Mouse (Mus musculus): ENCODE measurements around the gene Psmd5. TPM values are rescaled to one million over a fixed set of nuclear protein-coding genes. Genes with fewer than 3 reads are reported as not detected.
"Not testable (repeated sequence)": the region's sequence is repeated elsewhere in the genome, so short reads cannot be mapped to it uniquely, and the experiment has no call there.

Psmd5 gene
- polyA plus RNA-seq, 1 experiment from 2014 or later: 95.6 TPM

DNA sequence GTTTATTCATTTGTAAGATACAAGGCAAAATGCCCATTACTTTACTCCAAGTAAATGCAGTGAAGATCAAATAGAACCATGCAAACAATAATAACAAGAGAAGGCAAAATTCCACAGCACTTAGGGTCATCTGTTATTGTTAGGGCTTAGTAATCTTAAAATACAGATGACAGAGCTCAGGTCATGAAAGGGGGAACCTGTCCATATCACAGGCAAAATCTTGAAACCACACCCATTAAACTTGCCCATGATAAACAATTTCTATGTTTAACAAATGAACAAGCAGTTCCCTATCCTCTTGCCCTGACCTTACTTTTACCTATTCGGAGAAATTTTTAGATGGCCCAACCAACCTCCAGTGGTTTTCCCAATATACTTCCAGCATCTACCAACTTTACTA, 65.2 kb downstream of the Psmd5 start:
- H3K4me1 ChIP-seq (replicated peaks): peaks cover 6% of the 10 kb centered on the region
- no peak for ATAC-seq (ENCODE audit: low FRiP score)
- no peak overlapping the region for H3K9ac ChIP-seq
- peaks cover 51% of the 10 kb centered on the region for H3K36me3 ChIP-seq
- H3K4me2 ChIP-seq: no peak overlapping the region
- H3K4me3 ChIP-seq: no peak overlapping the region
- no peaks in the 10 kb centered on the region for H3K9me3 ChIP-seq
- H3K27ac ChIP-seq: no peak overlapping the region
- no peaks in the 10 kb centered on the region for H3K27me3 ChIP-seq
- whole genome bisulfite sequencing: 92% methylated on average over 1 of the region's 1 CpGs

DNA sequence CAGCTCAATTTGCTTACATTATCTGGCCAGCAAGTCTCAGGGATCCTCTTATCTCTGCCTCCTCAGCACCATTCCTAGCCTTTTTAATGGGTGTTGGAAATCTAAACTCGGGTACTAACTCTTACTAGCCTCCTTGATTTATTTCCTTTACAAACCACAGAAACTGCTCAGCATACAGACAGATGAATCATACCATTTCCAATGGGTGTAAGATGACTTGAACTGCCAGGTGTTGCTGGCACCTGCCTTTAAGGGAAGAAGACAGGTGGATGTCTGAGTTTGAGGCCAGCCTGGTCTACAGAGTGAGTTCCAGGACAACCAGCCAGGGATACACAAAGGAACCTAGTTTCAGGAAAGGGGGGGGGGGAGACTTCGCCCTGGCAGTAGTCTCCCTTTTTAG, 66.7 kb downstream of the Psmd5 start:
- peaks cover 39% of the 10 kb centered on the region for H3K36me3 ChIP-seq
- no peaks in the 10 kb centered on the region for H3K27me3 ChIP-seq
- H3K9ac ChIP-seq: no peak overlapping the region
- no peak for ATAC-seq (ENCODE audit: low FRiP score)
- WGBS: 81% methylated on average over 2 of the region's 2 CpGs
- H3K9me3 ChIP-seq: no peaks in the 10 kb centered on the region
- H3K4me1 ChIP-seq (replicated peaks): peaks cover 19% of the 10 kb centered on the region
- no peak overlapping the region for H3K4me3 ChIP-seq
- no peak overlapping the region for H3K27ac ChIP-seq
- no peak overlapping the region for H3K4me2 ChIP-seq

DNA sequence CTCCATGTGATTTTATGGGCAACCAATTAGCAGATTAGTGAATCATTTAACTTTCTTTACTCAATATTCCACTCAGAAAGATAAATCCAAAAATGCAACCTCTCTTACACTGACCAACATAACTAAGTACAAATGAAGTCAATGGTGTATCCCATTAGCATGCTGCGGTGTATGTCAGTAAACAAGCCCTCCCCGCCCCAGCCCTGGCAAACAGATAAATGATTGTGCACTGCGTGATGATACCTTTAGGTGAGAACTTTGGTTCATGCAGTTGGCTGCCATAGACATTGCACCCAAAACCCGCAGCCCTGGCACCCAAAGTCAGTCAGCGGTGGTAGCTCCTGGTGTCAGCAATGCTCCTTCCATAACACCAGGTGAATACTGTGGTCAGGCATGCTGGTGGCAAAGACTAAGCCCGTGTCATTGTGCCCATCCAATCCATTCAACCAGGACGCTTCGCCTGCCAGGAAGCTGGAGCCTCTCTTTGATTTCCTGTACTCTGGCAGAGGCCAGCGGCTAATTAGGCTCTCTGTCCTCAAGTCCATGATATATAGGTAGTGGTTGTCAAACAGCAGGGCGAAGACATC, 69.3 kb downstream of the Psmd5 start:
- Histone ChIP-seq H3K36me3 (peaks cover 18% of the 10 kb centered on the region), H3K4me3 (no peak overlapping the region), H3K9me3 (no peaks in the 10 kb centered on the region), H3K27me3 (no peaks in the 10 kb centered on the region), H3K4me1 (replicated peaks) (peaks cover 21% of the 10 kb centered on the region), H3K4me2 (no peak overlapping the region), H3K9ac (no peak overlapping the region), H3K27ac (no peak overlapping the region)
- WGBS: 94% methylated on average over 10 of the region's 10 CpGs
- no peak for ATAC-seq (ENCODE audit: low FRiP score)

DNA sequence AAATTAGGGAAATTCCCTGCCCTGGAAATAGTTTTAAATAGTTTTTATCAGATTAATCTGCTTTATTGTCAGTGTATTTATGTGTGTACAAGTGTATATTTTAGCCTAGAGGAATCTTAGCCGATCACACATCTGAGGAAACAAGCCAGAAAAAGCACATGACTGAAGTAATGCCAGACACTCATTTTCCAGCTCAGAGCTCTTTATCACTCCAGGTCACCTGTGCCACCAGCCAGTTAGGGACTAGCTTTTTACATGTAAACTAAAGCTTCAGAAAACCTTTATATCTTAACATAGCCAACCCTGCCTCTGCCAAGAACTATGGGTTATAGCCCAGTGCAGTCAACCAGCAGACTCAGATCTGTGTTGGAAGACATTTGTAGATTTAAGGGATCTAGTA, 70.0 kb downstream of the Psmd5 start:
- H3K9ac ChIP-seq: no peak overlapping the region
- H3K9me3 ChIP-seq: no peaks in the 10 kb centered on the region
- no peak overlapping the region for H3K4me2 ChIP-seq
- peaks cover 18% of the 10 kb centered on the region for H3K36me3 ChIP-seq
- H3K4me1 ChIP-seq (replicated peaks): peaks cover 25% of the 10 kb centered on the region
- no peaks in the 10 kb centered on the region for H3K27me3 ChIP-seq
- WGBS: 95% methylated on average over 1 of the region's 1 CpGs
- H3K4me3 ChIP-seq: no peak overlapping the region
- ATAC-seq (ENCODE audit: low FRiP score): no peak
- H3K27ac ChIP-seq: no peak overlapping the region

DNA sequence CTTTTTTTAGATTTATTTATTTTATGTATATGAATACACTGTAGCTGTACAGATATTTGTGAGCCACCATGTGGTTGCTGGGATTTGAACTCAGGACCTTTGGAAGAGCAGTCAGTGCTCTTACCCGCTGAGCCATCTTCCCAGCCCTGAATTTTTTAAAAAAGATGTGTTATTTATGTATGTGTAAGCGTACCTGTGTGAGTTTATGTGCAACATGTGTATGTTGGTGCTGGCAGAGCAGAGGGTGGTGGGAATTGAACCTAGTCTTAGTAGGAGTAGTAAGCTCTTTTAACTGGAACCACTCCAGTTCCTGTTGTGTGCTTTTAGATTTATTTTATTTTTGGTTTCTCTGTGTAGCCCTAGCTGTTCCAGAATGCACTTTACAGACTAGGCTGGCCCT, 70.6 kb downstream of the Psmd5 start:
- no peaks in the 10 kb centered on the region for H3K9me3 ChIP-seq
- H3K4me1 ChIP-seq (replicated peaks): peaks cover 29% of the 10 kb centered on the region
- peaks cover 17% of the 10 kb centered on the region for H3K36me3 ChIP-seq
- peak overlapping the region; percentile 76; the same call in 1 of the 2 replicates for H3K4me2 ChIP-seq
- H3K27ac ChIP-seq: no peak overlapping the region
- H3K4me3 ChIP-seq: no peak overlapping the region
- H3K9ac ChIP-seq: no peak overlapping the region
- 96% methylated on average over 2 of the region's 2 CpGs for WGBS
- no peaks in the 10 kb centered on the region for H3K27me3 ChIP-seq
- ATAC-seq (ENCODE audit: low FRiP score): no peak

DNA sequence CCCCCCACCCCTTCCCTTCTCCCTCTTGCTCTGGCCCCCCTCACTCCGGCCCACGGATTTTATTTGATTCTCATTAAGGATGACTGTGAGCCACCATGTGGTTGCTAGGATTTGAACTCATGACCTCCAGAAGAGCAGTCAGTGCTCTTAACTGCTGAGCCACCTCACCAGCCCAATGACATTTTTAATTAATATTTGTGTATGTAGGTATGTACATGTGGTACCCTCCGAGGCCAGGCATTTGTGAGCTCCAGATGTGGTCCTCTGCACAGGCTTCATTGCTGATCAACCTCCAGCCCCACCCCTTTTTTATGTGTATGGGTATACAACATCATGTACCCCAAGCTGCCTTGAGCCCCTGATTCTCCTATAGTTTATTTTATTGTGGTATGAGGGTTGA, 71.0 kb downstream of the Psmd5 start:
- no peak for ATAC-seq (ENCODE audit: low FRiP score)
- Histone ChIP-seq H3K9ac (no peak overlapping the region), H3K27me3 (no peaks in the 10 kb centered on the region), H3K36me3 (peaks cover 13% of the 10 kb centered on the region), H3K4me1 (replicated peaks) (peaks cover 34% of the 10 kb centered on the region), H3K27ac (no peak overlapping the region), H3K4me2 (peak overlapping the region; percentile 76), H3K9me3 (no peaks in the 10 kb centered on the region), H3K4me3 (peak overlapping the region; percentile 20; the same call in 1 of the 2 replicates)
- WGBS: 72% methylated on average over 3 of the region's 3 CpGs

DNA sequence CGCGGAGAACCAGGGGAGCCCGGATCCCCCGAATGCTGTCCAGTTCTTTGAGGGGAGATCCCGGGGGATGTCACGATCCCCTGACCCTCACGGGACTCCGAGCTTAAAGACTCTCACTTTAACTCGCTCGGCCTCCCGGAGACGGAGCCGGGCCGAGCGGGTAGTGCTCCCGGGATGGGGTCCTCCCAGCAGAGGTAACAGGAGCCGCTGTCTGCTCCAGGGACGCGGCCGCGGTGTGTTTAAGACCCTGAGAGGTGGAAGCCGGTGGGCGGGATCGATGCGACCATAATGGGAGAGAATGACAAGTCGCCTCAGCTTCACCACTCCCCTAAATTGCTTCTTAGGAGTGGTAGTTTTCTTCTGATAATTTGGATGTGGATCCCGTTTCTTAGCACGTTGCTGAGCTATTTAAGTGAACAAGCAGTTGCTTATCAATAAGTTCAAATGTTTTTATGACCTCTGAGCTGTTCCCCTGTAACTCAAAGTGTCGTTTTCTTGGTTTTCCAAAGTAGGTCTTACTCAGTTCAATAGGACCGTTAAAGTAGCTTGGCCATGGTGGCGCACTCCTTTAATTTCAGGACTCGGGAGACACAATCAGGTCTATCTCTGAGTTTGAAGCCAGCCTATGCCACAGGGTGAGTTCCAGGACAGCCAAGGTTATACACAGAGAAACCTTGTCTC, 72.1 kb downstream of the Psmd5 start:
- WGBS: 2% methylated on average over 26 of the region's 32 CpGs
- peaks cover 36% of the 10 kb centered on the region for H3K4me1 ChIP-seq (replicated peaks)
- not testable (repeated sequence) for H3K9me3 ChIP-seq, H3K27me3 ChIP-seq, H3K36me3 ChIP-seq
- peak; percentile 71 for ATAC-seq (ENCODE audit: low FRiP score)
- peak overlapping the region; percentile 76 for H3K4me2 ChIP-seq
- H3K4me3 ChIP-seq: peak overlapping the region; percentile 67
- H3K27ac ChIP-seq: peak overlapping the region; percentile 94
- H3K9ac ChIP-seq: peak overlapping the region; percentile 88

DNA sequence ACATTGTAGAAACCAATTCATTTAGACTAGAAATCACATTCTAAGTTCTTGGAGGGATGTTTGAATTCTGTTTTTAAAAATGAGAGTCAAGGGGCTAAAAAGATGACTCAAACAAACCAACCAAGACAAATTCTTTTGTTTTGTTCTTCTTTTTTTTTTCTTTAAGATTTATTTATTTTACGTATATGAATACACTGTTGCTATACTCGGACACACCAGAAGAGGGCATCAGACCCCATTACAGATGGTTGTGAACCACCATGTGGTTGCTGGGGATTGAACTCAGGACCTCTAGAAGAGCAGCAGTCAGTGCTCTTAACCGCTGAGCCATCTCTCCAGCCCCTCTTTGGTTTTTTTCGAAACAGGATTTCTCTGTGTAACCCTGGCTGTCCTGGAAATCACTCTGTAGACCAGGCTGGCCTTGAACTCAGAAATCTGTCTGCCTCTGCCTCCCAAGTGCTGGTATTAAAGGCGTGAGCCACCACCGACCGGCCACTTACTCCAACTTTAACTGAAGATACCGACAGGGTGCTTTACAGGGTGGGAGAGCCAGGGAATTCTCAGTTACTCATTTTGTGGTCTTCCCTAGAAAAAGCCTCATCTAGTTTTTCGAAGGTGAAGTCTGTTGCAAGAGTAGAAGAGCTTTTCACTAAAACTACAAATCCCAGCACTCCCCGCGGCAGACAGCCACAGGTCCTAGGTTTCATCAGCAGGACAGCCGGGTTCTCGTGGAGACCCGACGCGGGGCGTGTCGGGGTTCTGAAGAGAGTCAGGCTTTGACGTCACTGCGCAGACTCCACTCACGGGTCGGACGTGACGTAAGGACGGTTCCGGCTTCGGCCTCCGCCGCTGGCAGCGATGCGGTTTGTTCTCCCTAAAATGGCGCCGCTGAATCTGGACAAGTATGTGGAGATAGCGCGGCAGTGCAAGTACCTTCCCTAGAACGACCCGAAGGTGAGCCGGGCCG, 73.0 kb downstream of the Psmd5 start:
- Histone ChIP-seq H3K9me3 (no peaks in the 10 kb centered on the region), H3K4me1 (replicated peaks) (peaks cover 36% of the 10 kb centered on the region), H3K36me3 (peaks cover 6% of the 10 kb centered on the region), H3K27me3 (no peaks in the 10 kb centered on the region), H3K4me2 (peak overlapping the region; percentile 29), H3K4me3 (peak overlapping the region; percentile 67), H3K27ac (peak overlapping the region; percentile 94), H3K9ac (peak overlapping the region; percentile 88)
- ATAC-seq (ENCODE audit: low FRiP score): peak; percentile 97
- 4% methylated on average over 39 of the region's 39 CpGs for whole genome bisulfite sequencing

DNA sequence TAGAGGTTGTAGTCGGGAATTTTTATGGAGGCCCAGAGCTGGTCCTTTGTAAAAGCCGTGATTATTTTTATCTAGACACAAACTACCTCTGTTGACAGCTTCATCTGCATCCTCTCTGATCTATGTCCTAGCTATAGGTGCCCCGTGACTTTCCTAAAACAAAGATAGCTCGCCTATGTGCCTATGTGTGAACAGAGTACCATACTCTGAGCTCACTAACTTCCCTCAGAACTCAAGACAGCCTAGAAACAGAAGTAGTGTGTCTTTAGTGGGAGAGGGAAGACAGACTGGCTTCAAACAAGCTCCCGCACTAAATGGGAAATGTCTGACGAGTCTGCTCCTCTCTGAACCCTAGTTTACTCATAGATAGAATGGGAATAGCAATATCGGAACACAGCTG, 74.4 kb downstream of the Psmd5 start:
- no peak overlapping the region for H3K9ac ChIP-seq
- H3K4me1 ChIP-seq (replicated peaks): peaks cover 32% of the 10 kb centered on the region
- peaks cover under 1% of the 10 kb centered on the region for H3K36me3 ChIP-seq
- H3K27ac ChIP-seq: no peak overlapping the region
- WGBS: 84% methylated on average over 7 of the region's 7 CpGs
- no peak for ATAC-seq (ENCODE audit: low FRiP score)
- H3K4me3 ChIP-seq: peak overlapping the region; percentile 67; the same call in 1 of the 2 replicates
- no peaks in the 10 kb centered on the region for H3K27me3 ChIP-seq
- H3K4me2 ChIP-seq: peak overlapping the region; percentile 86
- H3K9me3 ChIP-seq: no peaks in the 10 kb centered on the region

Other genes starting within 250 kb of the Psmd5 start
- gene Gapvd1, start 119.7 kb downstream of the Psmd5 start, polyA plus RNA-seq (2015; fragmentation: Nextera tagmentation; extraction: Ambion mirVana): 122 and 129 TPM in 2 replicates
- gene Hspa5, start 103.0 kb downstream of the Psmd5 start, polyA plus RNA-seq (2015; fragmentation: Nextera tagmentation; extraction: Ambion mirVana): 438 and 458 TPM in 2 replicates
- 28.2 TPM in 2 replicates for gene Rabepk, start 75.1 kb downstream of the Psmd5 start, polyA plus RNA-seq (2015; fragmentation: Nextera tagmentation; extraction: Ambion mirVana)
- 83.1 and 83.8 TPM in 2 replicates for gene Fbxw2, start 48.7 kb downstream of the Psmd5 start, polyA plus RNA-seq (2015; fragmentation: Nextera tagmentation; extraction: Ambion mirVana)
- not detected in 2 replicates for gene Gm34653, start 42.0 kb downstream of the Psmd5 start, polyA plus RNA-seq (2015; fragmentation: Nextera tagmentation; extraction: Ambion mirVana)
- gene Cutal, start 572 bp downstream of the Psmd5 start, polyA plus RNA-seq (2015; fragmentation: Nextera tagmentation; extraction: Ambion mirVana): not detected in 2 replicates
- gene Phf19, start 39.1 kb upstream of the Psmd5 start, polyA plus RNA-seq (2015; fragmentation: Nextera tagmentation; extraction: Ambion mirVana): 1.1 and 1.3 TPM in 2 replicates
- gene Traf1, start 86.8 kb upstream of the Psmd5 start, polyA plus RNA-seq (2015; fragmentation: Nextera tagmentation; extraction: Ambion mirVana): 0.73 and 1.9 TPM in 2 replicates
- 0.40 and 0.47 TPM in 2 replicates for gene Hc, start 186.5 kb upstream of the Psmd5 start, polyA plus RNA-seq (2015; fragmentation: Nextera tagmentation; extraction: Ambion mirVana)
- 0.58 TPM in 1 of 2 replicates, not detected in the other for gene AI182371, start 226.6 kb upstream of the Psmd5 start, polyA plus RNA-seq (2015; fragmentation: Nextera tagmentation; extraction: Ambion mirVana)
- 11.9 and 13.8 TPM in 2 replicates for gene Cntrl, start 234.5 kb upstream of the Psmd5 start, polyA plus RNA-seq (2015; fragmentation: Nextera tagmentation; extraction: Ambion mirVana)